Mouse (Mus musculus) kidney, embryonic 15.5 days (tissue): ENCODE results near the gene Gstm7. TPM values are rescaled to one million over a fixed set of nuclear protein-coding genes. Genes with fewer than 3 reads are reported as not detected.
A peak's percentile ranks its signal among the peaks of the same experiment; 100 is the strongest.

Experiments used
- ATAC-seq: fragments of 200-750 bp; cut with Nextera tagmentation; replicated peaks from 2 replicates; pipeline ENCODE4 v1.8.0; 2017; ENCODE audit warnings: moderate TSS enrichment; ENCODE audit not compliant: low FRiP score
- H3K27ac ChIP-seq: fragments of 300-500 bp; sonication (generic); 2 replicates; pipeline ENCODE4 v1.5.1; 2015; ENCODE audit warnings: mild to moderate bottlenecking, inconsistent platforms
- H3K27me3 ChIP-seq: fragments of 300-500 bp; sonication (generic); 2 replicates; pipeline ENCODE4 v1.6.1; 2015; ENCODE audit warnings: inconsistent platforms
- H3K36me3 ChIP-seq: fragments of 300-500 bp; sonication (generic); 2 replicates; pipeline ENCODE4 v1.6.1; 2015; ENCODE audit warnings: inconsistent platforms
- H3K4me1 ChIP-seq: fragments of 300-500 bp; sonication (generic); 2 replicates; pipeline ENCODE4 v1.6.1; 2015; ENCODE audit warnings: inconsistent platforms
- H3K4me2 ChIP-seq: fragments of 300-500 bp; sonication (generic); 2 replicates; pipeline ENCODE4 v1.6.1; 2015; ENCODE audit warnings: moderate library complexity, mild to moderate bottlenecking, inconsistent platforms
- H3K4me3 ChIP-seq: fragments of 300-500 bp; sonication (generic); replicated peaks from 2 replicates; pipeline ENCODE4 v1.5.1; 2015; ENCODE audit warnings: mild to moderate bottlenecking, inconsistent platforms
- H3K9ac ChIP-seq: fragments of 300-500 bp; sonication (generic); 2 replicates; pipeline ENCODE4 v1.6.1; 2015; ENCODE audit warnings: mild to moderate bottlenecking, inconsistent platforms
- H3K9me3 ChIP-seq: fragments of 300-500 bp; sonication (generic); replicated peaks from 2 replicates; pipeline ENCODE4 v1.6.1; 2016; ENCODE audit warnings: inconsistent platforms
- WGBS: fragments of 180-500 bp; shearing (Covaris S2); methylation state at CpG from one replicate; pipeline ENCODE4 v1.1.7; 2015; ENCODE audit warnings: mixed read lengths; 5-methylcytosine and 5-hydroxymethylcytosine counted together
- polyA plus RNA-seq: library from polyadenylated mRNA; unstranded; fragments of >200 nt; fragmentation: Nextera tagmentation; extraction: Ambion mirVana; gene quantifications from 2 replicates; pipeline ENCODE4 v1.2.1, GENCODE M21; 2015

Gene Gstm7
- polyA plus RNA-seq, 1 experiment from 2014 or later = 21.3 TPM

- Histone ChIP-seq H3K9me3 (no peaks in the 10 kb centered on the region), H3K4me3 (no peak overlapping the region), H3K9ac (no peak overlapping the region), H3K27ac (no peak overlapping the region), H3K36me3 (no peaks in the 10 kb centered on the region), H3K4me1 (peaks cover 18% of the 10 kb centered on the region; the same call in 1 of the 2 replicates), H3K27me3 (no peaks in the 10 kb centered on the region), H3K4me2 (no peak overlapping the region)
- ATAC-seq = peak; percentile 27
- 71% methylated on average over 6 of the region's 6 CpGs for WGBS
Measured at GRCm38 (mm10) chr3:107932128-107932527, 511 bp upstream of the Gstm7 start.

GRCm38 (mm10) chr3:107931134-107931533 is 483 bp downstream of the Gstm7 start:
- Histone ChIP-seq H3K27ac (peak overlapping the region; percentile 59; the same call in 1 of the 2 replicates), H3K9ac (peak overlapping the region; percentile 33; the same call in 1 of the 2 replicates), H3K36me3 (no peaks in the 10 kb centered on the region), H3K4me3 (peak overlapping the region; percentile 35), H3K9me3 (no peaks in the 10 kb centered on the region), H3K4me2 (peak overlapping the region; percentile 60), H3K27me3 (no peaks in the 10 kb centered on the region), H3K4me1 (peaks cover 18% of the 10 kb centered on the region; the same call in 1 of the 2 replicates)
- ATAC-seq = no peak
- 60% methylated on average over 2 of the region's 2 CpGs for WGBS

GRCm38 (mm10) chr3:107929731-107930130 is 1.9 kb downstream of the Gstm7 start:
- no peak for ATAC-seq
- H3K36me3 ChIP-seq = no peaks in the 10 kb centered on the region
- H3K27ac ChIP-seq = no peak overlapping the region
- H3K27me3 ChIP-seq = no peaks in the 10 kb centered on the region
- no peak overlapping the region for H3K9ac ChIP-seq
- peaks cover 18% of the 10 kb centered on the region; the same call in 1 of the 2 replicates for H3K4me1 ChIP-seq
- 81% methylated on average over 4 of the region's 4 CpGs for WGBS
- H3K4me2 ChIP-seq = no peak overlapping the region
- no peaks in the 10 kb centered on the region for H3K9me3 ChIP-seq
- H3K4me3 ChIP-seq = no peak overlapping the region

- H3K4me2 ChIP-seq = no peak overlapping the region
- H3K27ac ChIP-seq = no peak overlapping the region
- WGBS = 79% methylated on average over 4 of the region's 4 CpGs
- no peaks in the 10 kb centered on the region for H3K36me3 ChIP-seq
- H3K4me3 ChIP-seq = no peak overlapping the region
- no peaks in the 10 kb centered on the region for H3K9me3 ChIP-seq
- ATAC-seq = no peak
- H3K4me1 ChIP-seq = peaks cover 18% of the 10 kb centered on the region; the same call in 1 of the 2 replicates
- no peak overlapping the region for H3K9ac ChIP-seq
- no peaks in the 10 kb centered on the region for H3K27me3 ChIP-seq
Measured at GRCm38 (mm10) chr3:107929243-107929642, 2.4 kb downstream of the Gstm7 start.

- H3K4me2 ChIP-seq = no peak overlapping the region
- no peak overlapping the region for H3K27ac ChIP-seq
- 74% methylated on average over 11 of the region's 11 CpGs for WGBS
- H3K36me3 ChIP-seq = no peaks in the 10 kb centered on the region
- no peaks in the 10 kb centered on the region for H3K9me3 ChIP-seq
- no peak for ATAC-seq
- peaks cover 18% of the 10 kb centered on the region; the same call in 1 of the 2 replicates for H3K4me1 ChIP-seq
- H3K9ac ChIP-seq = no peak overlapping the region
- H3K27me3 ChIP-seq = no peaks in the 10 kb centered on the region
- no peak overlapping the region for H3K4me3 ChIP-seq
Measured at GRCm38 (mm10) chr3:107928691-107929090, 2.9 kb downstream of the Gstm7 start.

- Histone ChIP-seq H3K27me3 (no peaks in the 10 kb centered on the region), H3K9me3 (no peaks in the 10 kb centered on the region), H3K4me3 (no peak overlapping the region), H3K36me3 (no peaks in the 10 kb centered on the region), H3K4me1 (peaks cover 18% of the 10 kb centered on the region; the same call in 1 of the 2 replicates), H3K9ac (no peak overlapping the region), H3K4me2 (no peak overlapping the region), H3K27ac (no peak overlapping the region)
- ATAC-seq = no peak
- 55% methylated on average over 3 of the region's 3 CpGs for WGBS
Measured at GRCm38 (mm10) chr3:107927841-107928240, 3.8 kb downstream of the Gstm7 start.

- no peak overlapping the region for H3K4me3 ChIP-seq
- H3K4me1 ChIP-seq = 0 out of 2 replicates have a peak, but pooled peaks cover 9% of the 10 kb centered on the region
- 96% methylated on average over 3 of the region's 3 CpGs for WGBS
- no peaks in the 10 kb centered on the region for H3K36me3 ChIP-seq
- no peak for ATAC-seq
- no peak overlapping the region for H3K27ac ChIP-seq
- no peaks in the 10 kb centered on the region for H3K27me3 ChIP-seq
- H3K9ac ChIP-seq = no peak overlapping the region
- no peaks in the 10 kb centered on the region for H3K9me3 ChIP-seq
- no peak overlapping the region for H3K4me2 ChIP-seq
Measured at GRCm38 (mm10) chr3:107925335-107925734, 6.3 kb downstream of the Gstm7 start.

GRCm38 (mm10) chr3:107920348-107920747 is 11.3 kb downstream of the Gstm7 start:
- 92% methylated on average over 5 of the region's 5 CpGs for WGBS
- H3K27ac ChIP-seq = no peak overlapping the region
- no peak overlapping the region for H3K9ac ChIP-seq
- H3K9me3 ChIP-seq = no peaks in the 10 kb centered on the region
- H3K4me3 ChIP-seq = no peak overlapping the region
- H3K36me3 ChIP-seq = no peaks in the 10 kb centered on the region
- H3K4me1 ChIP-seq = no peaks in the 10 kb centered on the region
- ATAC-seq = no peak
- H3K27me3 ChIP-seq = no peaks in the 10 kb centered on the region
- no peak overlapping the region for H3K4me2 ChIP-seq

GRCm38 (mm10) chr3:107917783-107918408 is 13.7 kb downstream of the Gstm7 start:
- 0 out of 2 replicates have a peak, but pooled peaks have one; percentile 56 for ATAC-seq

GRCm38 (mm10) chr3:107917097-107917496 is 14.5 kb downstream of the Gstm7 start:
- WGBS = 80% methylated on average over 3 of the region's 3 CpGs
- H3K27me3 ChIP-seq = no peaks in the 10 kb centered on the region
- H3K4me1 ChIP-seq = no peaks in the 10 kb centered on the region
- H3K27ac ChIP-seq = no peak overlapping the region
- no peak for ATAC-seq
- no peaks in the 10 kb centered on the region for H3K36me3 ChIP-seq
- no peaks in the 10 kb centered on the region for H3K9me3 ChIP-seq
- no peak overlapping the region for H3K4me2 ChIP-seq
- H3K9ac ChIP-seq = no peak overlapping the region
- no peak overlapping the region for H3K4me3 ChIP-seq

More at GRCm38 (mm10) chr3:107917783-107918408, 13.7 kb downstream of the Gstm7 start:
- no peak overlapping the region for H3K4me2 ChIP-seq
- no peaks in the 10 kb centered on the region for H3K36me3 ChIP-seq
- H3K27me3 ChIP-seq = no peaks in the 10 kb centered on the region
- no peak overlapping the region for H3K4me3 ChIP-seq
- H3K9ac ChIP-seq = no peak overlapping the region
- H3K4me1 ChIP-seq = no peaks in the 10 kb centered on the region
- H3K9me3 ChIP-seq = no peaks in the 10 kb centered on the region
- 58% methylated on average over 7 of the region's 7 CpGs for WGBS
- no peak overlapping the region for H3K27ac ChIP-seq

- no peak for ATAC-seq
- Histone ChIP-seq H3K9me3 (no peaks in the 10 kb centered on the region), H3K9ac (no peak overlapping the region), H3K36me3 (no peaks in the 10 kb centered on the region), H3K27ac (no peak overlapping the region), H3K4me3 (no peak overlapping the region), H3K4me1 (no peaks in the 10 kb centered on the region), H3K4me2 (no peak overlapping the region), H3K27me3 (no peaks in the 10 kb centered on the region)
- WGBS = 73% methylated on average over 15 of the region's 15 CpGs
Measured at GRCm38 (mm10) chr3:107916674-107917073, 14.9 kb downstream of the Gstm7 start.

GRCm38 (mm10) chr3:107905942-107906341 is 25.7 kb downstream of the Gstm7 start:
- H3K9me3 ChIP-seq = no peaks in the 10 kb centered on the region
- H3K4me1 ChIP-seq = peaks cover 6% of the 10 kb centered on the region; the same call in 1 of the 2 replicates
- no peak overlapping the region for H3K4me2 ChIP-seq
- H3K27ac ChIP-seq = no peak overlapping the region
- no peak overlapping the region for H3K4me3 ChIP-seq
- no peak overlapping the region for H3K9ac ChIP-seq
- no peak for ATAC-seq
- no peaks in the 10 kb centered on the region for H3K36me3 ChIP-seq
- no peaks in the 10 kb centered on the region for H3K27me3 ChIP-seq
- 36% methylated on average over 6 of the region's 6 CpGs for WGBS
